7 mouse cellular contexts compared by ENCODE assay signal in the genomic region with DNA sequence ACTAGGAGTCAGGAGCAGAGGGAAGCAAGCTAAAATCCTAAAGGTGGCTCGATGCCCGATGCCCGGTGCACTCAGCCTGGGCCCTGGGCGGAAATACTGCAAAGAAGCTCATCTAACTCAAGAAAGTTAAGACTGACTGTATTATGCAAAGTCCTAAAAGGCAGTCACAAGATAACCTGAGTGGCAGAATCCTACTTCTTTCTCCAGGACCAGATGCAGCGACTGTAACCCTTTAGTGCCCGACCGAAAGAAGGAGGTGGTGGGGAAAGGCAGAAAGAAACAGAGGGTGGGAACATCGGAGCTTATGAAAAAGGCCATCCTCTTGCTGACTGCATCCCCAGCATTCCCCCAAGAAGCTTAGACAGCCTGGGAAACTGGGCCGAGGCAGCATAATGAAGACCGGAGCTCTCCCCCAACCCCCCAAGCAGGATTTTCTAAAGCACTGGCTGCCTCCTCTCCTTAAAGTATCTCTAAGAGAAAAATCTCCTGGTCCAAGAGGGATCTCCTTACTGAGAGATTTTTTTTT.
DNase-seq lines count a peak whose midpoint lies in the region; ATAC-seq lines count a peak whose summit lies in the region.

No protein-coding gene starts in this region.

- H3K9ac ChIP-seq in neural tube, embryonic 15.5 days (replicated peaks), result peak overlapping the region; percentile 73

- intact Hi-C loops in left cerebral cortex, postnatal 36 days (cut with DNase I), result loop anchor here (2.0 to 5.0 kb wide), 4 partner anchors 58 to 500 kb away; partner anchors contain the start of gene Nlgn1

- 1% methylated on average over 10 of the region's 10 CpGs for WGBS in hindbrain, embryonic 10.5 days
- WGBS in neural tube, embryonic 15.5 days, result under 1% methylated on average over 10 of the region's 10 CpGs

- peak overlapping the region; percentile 65 for H3K4me2 ChIP-seq in neural tube, embryonic 15.5 days

- DNase-seq in embryo, embryonic 11.5 days (ENCODE audit: low read depth, low spot score), result peak; percentile 7
- DNase-seq in hindbrain, embryonic 10.5 days (ENCODE audit: low spot score), result peak; percentile 61
- peak; percentile 51 to 54 for DNase-seq in left cerebral cortex, postnatal 36 days (ENCODE audit: low spot score in 2 of 2)
- DNase-seq in MN1 (ENCODE audit: low spot score), result no peak

- peaks cover 14% of the 10 kb centered on the region for H3K27me3 ChIP-seq in megakaryocyte, embryonic 14.5 days (replicated peaks)
- peaks cover 16% of the 10 kb centered on the region; the same call in 1 of the 2 replicates for H3K27me3 ChIP-seq in hindbrain, embryonic 10.5 days (ENCODE audit: insufficient read depth, poor library complexity, severe bottlenecking)
- H3K27me3 ChIP-seq in neural tube, embryonic 15.5 days (replicated peaks), result no peaks in the 10 kb centered on the region

- H3K27ac ChIP-seq in hindbrain, embryonic 10.5 days, result peak overlapping the region; percentile 73
- peak overlapping the region; percentile 88 for H3K27ac ChIP-seq in neural tube, embryonic 15.5 days (replicated peaks)

- no peaks in the 10 kb centered on the region for H3K36me3 ChIP-seq in megakaryocyte, embryonic 14.5 days (replicated peaks; ENCODE audit: low read length)
- H3K36me3 ChIP-seq in hindbrain, embryonic 10.5 days, result no peaks in the 10 kb centered on the region
- H3K36me3 ChIP-seq in neural tube, embryonic 15.5 days, result no peaks in the 10 kb centered on the region

- H3K4me1 ChIP-seq in megakaryocyte, embryonic 14.5 days, result peaks cover 13% of the 10 kb centered on the region
- H3K4me1 ChIP-seq in hindbrain, embryonic 10.5 days (replicated peaks), result peaks cover 5% of the 10 kb centered on the region; the same call in 1 of the 2 replicates
- H3K4me1 ChIP-seq in neural tube, embryonic 15.5 days, result peaks cover 16% of the 10 kb centered on the region

- peak overlapping the region; percentile 88 for H3K4me3 ChIP-seq in megakaryocyte, embryonic 14.5 days (replicated peaks)
- peak overlapping the region; percentile 61 for H3K4me3 ChIP-seq in hindbrain, embryonic 10.5 days
- peak overlapping the region; percentile 68 for H3K4me3 ChIP-seq in neural tube, embryonic 15.5 days (replicated peaks)

- H3K9me3 ChIP-seq in megakaryocyte, embryonic 14.5 days, result no peaks in the 10 kb centered on the region
- no peaks in the 10 kb centered on the region for H3K9me3 ChIP-seq in hindbrain, embryonic 10.5 days
- no peaks in the 10 kb centered on the region for H3K9me3 ChIP-seq in neural tube, embryonic 15.5 days (replicated peaks)

- no peak for ATAC-seq in megakaryocyte, adult 5-6 weeks (ENCODE audit: poor library complexity, severe bottlenecking)
- ATAC-seq in neural tube, embryonic 15.5 days (ENCODE audit: low FRiP score), result peak; percentile 69; the same call in 1 of the 2 replicates
